Comparison of ENCODE assay signal across 8 mouse cellular contexts in genomic region chr7:44996672-44997071, GRCm38 (mm10). TPM values are rescaled to one million over a fixed set of nuclear protein-coding genes. Genes with fewer than 3 reads are reported as not detected.
DNase-seq lines count a peak whose midpoint lies in the region; ATAC-seq and TF ChIP-seq lines count a peak whose summit lies in the region.

No protein-coding gene starts in this region.

- H3K27me3 ChIP-seq in megakaryocyte, embryonic 14.5 days (replicated peaks): no peaks in the 10 kb centered on the region
- no peaks in the 10 kb centered on the region for H3K27me3 ChIP-seq in forebrain, embryonic 10.5 days (ENCODE audit: poor library complexity, severe bottlenecking)
- H3K27me3 ChIP-seq in limb, embryonic 10.5 days (ENCODE audit: low read depth, poor library complexity, severe bottlenecking): no peaks in the 10 kb centered on the region

- ATAC-seq in megakaryocyte, adult 5-6 weeks (ENCODE audit: poor library complexity, severe bottlenecking): no peak

- peaks cover 74% of the 10 kb centered on the region for H3K36me3 ChIP-seq in megakaryocyte, embryonic 14.5 days (replicated peaks; ENCODE audit: low read length)
- peaks cover 72% of the 10 kb centered on the region for H3K36me3 ChIP-seq in forebrain, embryonic 10.5 days (replicated peaks)
- H3K36me3 ChIP-seq in limb, embryonic 10.5 days: peaks cover 69% of the 10 kb centered on the region

- no peaks in the 10 kb centered on the region for H3K9me3 ChIP-seq in megakaryocyte, embryonic 14.5 days
- H3K9me3 ChIP-seq in forebrain, embryonic 10.5 days: no peaks in the 10 kb centered on the region
- no peaks in the 10 kb centered on the region for H3K9me3 ChIP-seq in limb, embryonic 10.5 days (replicated peaks)

- peaks cover 66% of the 10 kb centered on the region for H3K4me1 ChIP-seq in megakaryocyte, embryonic 14.5 days
- H3K4me1 ChIP-seq in forebrain, embryonic 10.5 days: peaks cover 46% of the 10 kb centered on the region
- peaks cover 38% of the 10 kb centered on the region for H3K4me1 ChIP-seq in limb, embryonic 10.5 days
- peaks cover 18% of the 10 kb centered on the region for H3K4me1 ChIP-seq in olfactory bulb, adult 2 months (ENCODE audit: control insufficient read depth, insufficient read depth, low read length)

- 18% methylated on average over 10 of the region's 10 CpGs for WGBS in forebrain, embryonic 10.5 days
- 15% methylated on average over 10 of the region's 10 CpGs for WGBS in limb, embryonic 10.5 days
- WGBS in olfactory bulb, adult 2 months: 9% methylated on average over 10 of the region's 10 CpGs

- peak overlapping the region; percentile 99 for H3K4me3 ChIP-seq in megakaryocyte, embryonic 14.5 days (replicated peaks)
- H3K4me3 ChIP-seq in forebrain, embryonic 10.5 days: peak overlapping the region; percentile 80
- peak overlapping the region; percentile 75 for H3K4me3 ChIP-seq in limb, embryonic 10.5 days
- peak overlapping the region; percentile 51; the same call in 1 of the 2 replicates for H3K4me3 ChIP-seq in olfactory bulb, adult 2 months (ENCODE audit: insufficient read depth, low read depth, low read length)

- no peak for DNase-seq in forebrain, embryonic 10.5 days (ENCODE audit: extremely low spot score, low spot score)
- DNase-seq in limb, embryonic 10.5 days (ENCODE audit: low spot score): no peak
- DNase-seq in spleen, postnatal 10 days (ENCODE audit: low spot score in 2 of 2): no peak
- DNase-seq in gastrocnemius, adult 8-10 months (ENCODE audit: low spot score in 2 of 2): no peak
- DNase-seq in layer of hippocampus, adult 9-11 months: no peak

- TF ChIP-seq POLR2A in olfactory bulb, adult 2 months (IDR thresholded peaks at IDR 0.05; ENCODE audit: insufficient read depth, low read depth, low read length): no peak

- H3K27ac ChIP-seq in forebrain, embryonic 10.5 days: peak overlapping the region; percentile 96
- peak overlapping the region; percentile 91 for H3K27ac ChIP-seq in limb, embryonic 10.5 days
- no peak overlapping the region for H3K27ac ChIP-seq in olfactory bulb, adult 2 months (ENCODE audit: insufficient read depth, low read depth, low read length)

- no peak for TF ChIP-seq CTCF in olfactory bulb, adult 2 months (IDR thresholded peaks at IDR 0.05; ENCODE audit: insufficient read depth, low read depth, low read length)

RNA-seq across cellular contexts. Expression of gene Irf3, which starts 0.8 kb away (rescaled TPM):
- 44.2 and 87.0 TPM in 2 replicates for polyA plus RNA-seq in megakaryocyte, embryonic 14.5 days (2012; ENCODE audit: insufficient read depth, low replicate concordance)
- 60.8 and 76.8 TPM in 2 replicates for total RNA-seq in megakaryocyte, adult 5-6 weeks (2015)
- 84.8 and 89.4 TPM in 2 replicates for total RNA-seq in megakaryocyte, adult 5-6 weeks (2017)
- polyA plus RNA-seq in forebrain, embryonic 10.5 days (2016; fragmentation: Nextera tagmentation; extraction: Ambion mirVana): 70.5 and 76.0 TPM in 2 replicates
- polyA plus RNA-seq in limb, embryonic 10.5 days (2016; fragmentation: Nextera tagmentation; extraction: Ambion mirVana): 74.7 and 75.0 TPM in 2 replicates
- polyA plus RNA-seq in olfactory bulb, adult 2 months (2012; ENCODE audit: insufficient read depth, insufficient read length, low replicate concordance, missing spikeins): not detected in 2 replicates
- total RNA-seq in gastrocnemius, adult 8-10 months (2022): 10 to 100 TPM; 13.5 to 22.2 (median 17.9) TPM

RNA-seq across cellular contexts. Expression of gene Bcl2l12, which starts 1.8 kb away (rescaled TPM):
- 44.7 and 73.7 TPM in 2 replicates for polyA plus RNA-seq in megakaryocyte, embryonic 14.5 days (2012; ENCODE audit: insufficient read depth, low replicate concordance)
- 16.8 and 18.7 TPM in 2 replicates for total RNA-seq in megakaryocyte, adult 5-6 weeks (2015)
- 14.1 and 17.7 TPM in 2 replicates for total RNA-seq in megakaryocyte, adult 5-6 weeks (2017)
- 80.7 and 83.9 TPM in 2 replicates for polyA plus RNA-seq in forebrain, embryonic 10.5 days (2016; fragmentation: Nextera tagmentation; extraction: Ambion mirVana)
- 89.7 and 92.2 TPM in 2 replicates for polyA plus RNA-seq in limb, embryonic 10.5 days (2016; fragmentation: Nextera tagmentation; extraction: Ambion mirVana)
- not detected in 2 replicates for polyA plus RNA-seq in olfactory bulb, adult 2 months (2012; ENCODE audit: insufficient read depth, insufficient read length, low replicate concordance, missing spikeins)
- total RNA-seq in gastrocnemius, adult 8-10 months (2022): 10 to 100 TPM in 1 of 4 experiments, 1 to 10 TPM in 3; 8.2 to 13.0 (median 9.4) TPM

RNA-seq across cellular contexts. Expression of gene Prmt1, which starts 10.3 kb away (rescaled TPM):
- polyA plus RNA-seq in megakaryocyte, embryonic 14.5 days (2012; ENCODE audit: insufficient read depth, low replicate concordance): 7.0 and 74.9 TPM in 2 replicates
- 48.4 and 55.7 TPM in 2 replicates for total RNA-seq in megakaryocyte, adult 5-6 weeks (2015)
- 40.0 and 42.9 TPM in 2 replicates for total RNA-seq in megakaryocyte, adult 5-6 weeks (2017)
- 909 and 984 TPM in 2 replicates for polyA plus RNA-seq in forebrain, embryonic 10.5 days (2016; fragmentation: Nextera tagmentation; extraction: Ambion mirVana)
- 979 and 1,027 TPM in 2 replicates for polyA plus RNA-seq in limb, embryonic 10.5 days (2016; fragmentation: Nextera tagmentation; extraction: Ambion mirVana)
- polyA plus RNA-seq in olfactory bulb, adult 2 months (2012; ENCODE audit: insufficient read depth, insufficient read length, low replicate concordance, missing spikeins): not detected in 2 replicates
- total RNA-seq in gastrocnemius, adult 8-10 months (2022): 100 to 1,000 TPM; 144 to 162 (median 152) TPM

RNA-seq across cellular contexts. Expression of gene Scaf1, which starts 19.5 kb away (rescaled TPM):
- 219 and 387 TPM in 2 replicates for polyA plus RNA-seq in megakaryocyte, embryonic 14.5 days (2012; ENCODE audit: insufficient read depth, low replicate concordance)
- 22.2 and 23.0 TPM in 2 replicates for total RNA-seq in megakaryocyte, adult 5-6 weeks (2015)
- total RNA-seq in megakaryocyte, adult 5-6 weeks (2017): 9.6 and 12.2 TPM in 2 replicates
- 39.9 and 41.0 TPM in 2 replicates for polyA plus RNA-seq in forebrain, embryonic 10.5 days (2016; fragmentation: Nextera tagmentation; extraction: Ambion mirVana)
- 47.8 and 50.6 TPM in 2 replicates for polyA plus RNA-seq in limb, embryonic 10.5 days (2016; fragmentation: Nextera tagmentation; extraction: Ambion mirVana)
- polyA plus RNA-seq in olfactory bulb, adult 2 months (2012; ENCODE audit: insufficient read depth, insufficient read length, low replicate concordance, missing spikeins): not detected in 2 replicates
- 10 to 100 TPM; 43.2 to 50.7 (median 48.4) TPM for total RNA-seq in gastrocnemius, adult 8-10 months (2022)

RNA-seq across cellular contexts. Expression of gene Rras, which starts 21.1 kb away (rescaled TPM):
- polyA plus RNA-seq in megakaryocyte, embryonic 14.5 days (2012; ENCODE audit: insufficient read depth, low replicate concordance): 26.5 and 83.1 TPM in 2 replicates
- total RNA-seq in megakaryocyte, adult 5-6 weeks (2015): 77.1 and 78.6 TPM in 2 replicates
- total RNA-seq in megakaryocyte, adult 5-6 weeks (2017): 12.7 and 14.1 TPM in 2 replicates
- 15.0 and 16.8 TPM in 2 replicates for polyA plus RNA-seq in forebrain, embryonic 10.5 days (2016; fragmentation: Nextera tagmentation; extraction: Ambion mirVana)
- 15.6 and 18.3 TPM in 2 replicates for polyA plus RNA-seq in limb, embryonic 10.5 days (2016; fragmentation: Nextera tagmentation; extraction: Ambion mirVana)
- polyA plus RNA-seq in olfactory bulb, adult 2 months (2012; ENCODE audit: insufficient read depth, insufficient read length, low replicate concordance, missing spikeins): not detected in 2 replicates
- 10 to 100 TPM; 20.1 to 25.7 (median 21.3) TPM for total RNA-seq in gastrocnemius, adult 8-10 months (2022)
